Mouse (Mus musculus) kidney, postnatal 0 days (tissue): ENCODE results near the gene Ttyh1. TPM values are rescaled to one million over a fixed set of nuclear protein-coding genes. Genes with fewer than 3 reads are reported as not detected.
A peak's percentile ranks its signal among the peaks of the same experiment; 100 is the strongest.

Experiments
- ATAC-seq: fragments of 200-750 bp; cut with Nextera tagmentation; replicated peaks from 2 replicates; pipeline ENCODE4 v1.8.0; 2017; ENCODE audit warnings: low read depth, moderate number of reproducible peaks, moderate TSS enrichment, moderate library complexity; ENCODE audit not compliant: low FRiP score
- DNase-seq: peaks from one replicate; pipeline ENCODE4 v3.0.0-alpha.2; 2016; ENCODE audit warnings: low spot score
- H3K27ac ChIP-seq: fragments of 300-500 bp; sonication (generic); 2 replicates; pipeline ENCODE4 v1.5.1; 2014; ENCODE audit warnings: mild to moderate bottlenecking
- H3K27me3 ChIP-seq: fragments of 300-500 bp; sonication (generic); 2 replicates; pipeline ENCODE4 v1.6.1; 2014; ENCODE audit warnings: low read length, mixed read lengths; ENCODE audit not compliant: insufficient read depth
- H3K36me3 ChIP-seq: fragments of 300-500 bp; sonication (generic); 2 replicates; pipeline ENCODE4 v1.6.1; 2014; ENCODE audit warnings: low read length, mixed read lengths; ENCODE audit not compliant: insufficient read depth
- H3K4me1 ChIP-seq: fragments of 300-500 bp; sonication (generic); replicated peaks from 2 replicates; pipeline ENCODE4 v1.6.1; 2014; ENCODE audit warnings: antibody characterized with exemption, low read length, mixed read lengths; ENCODE audit not compliant: insufficient read depth
- H3K4me2 ChIP-seq: fragments of 300-500 bp; sonication (generic); 2 replicates; pipeline ENCODE4 v1.6.1; 2014; ENCODE audit warnings: mild to moderate bottlenecking, low read length, moderate library complexity, mixed read lengths
- H3K4me3 ChIP-seq: fragments of 300-500 bp; sonication (generic); replicated peaks from 2 replicates; pipeline ENCODE4 v1.5.1; 2014; ENCODE audit warnings: low read depth, low read length
- H3K9ac ChIP-seq: fragments of 300-500 bp; sonication (generic); 2 replicates; pipeline ENCODE4 v1.6.1; 2014; ENCODE audit warnings: low read depth, low read length
- H3K9me3 ChIP-seq: fragments of 300-500 bp; sonication (generic); replicated peaks from 2 replicates; pipeline ENCODE4 v1.6.1; 2016; ENCODE audit warnings: low read length, inconsistent platforms, mixed read lengths
- CTCF ChIP-seq: IDR thresholded peaks from 2 replicates; pipeline ENCODE4 v1.5.1; 2016; ENCODE audit warnings: antibody characterized with exemption, low read depth, mild to moderate bottlenecking, moderate library complexity
- WGBS: fragments of 180-500 bp; shearing (Covaris S2); extraction: QIAGEN DNeasy Blood & Tissue Kit; methylation state at CpG from one replicate; pipeline ENCODE4 v1.1.7; 2014; 5-methylcytosine and 5-hydroxymethylcytosine counted together
- polyA plus RNA-seq: library from polyadenylated mRNA; unstranded; fragments of >200 nt; fragmentation: Nextera tagmentation; extraction: Ambion mirVana; gene quantifications from 2 replicates; pipeline ENCODE4 v1.2.1, GENCODE M21; 2015

Gene Ttyh1
- polyA plus RNA-seq, 1 experiment from 2014 or later: 1.9 TPM

GRCm38 (mm10) chr7:4126992-4127785, 8.0 kb downstream of the Ttyh1 start:
- no peak overlapping the region for H3K4me3 ChIP-seq
- H3K4me2 ChIP-seq: no peak overlapping the region
- no peaks in the 10 kb centered on the region for H3K27me3 ChIP-seq
- H3K9me3 ChIP-seq: no peaks in the 10 kb centered on the region
- 86% methylated on average over 11 of the region's 11 CpGs for WGBS
- DNase-seq (no peak), ATAC-seq (no peak)
- no peak for TF ChIP-seq CTCF
- no peaks in the 10 kb centered on the region for H3K4me1 ChIP-seq
- H3K36me3 ChIP-seq: no peaks in the 10 kb centered on the region
- H3K27ac ChIP-seq: no peak overlapping the region
- no peak overlapping the region for H3K9ac ChIP-seq

- no peaks in the 10 kb centered on the region for H3K36me3 ChIP-seq
- WGBS: 83% methylated on average over 4 of the region's 4 CpGs
- no peaks in the 10 kb centered on the region for H3K9me3 ChIP-seq
- H3K27ac ChIP-seq: no peak overlapping the region
- TF ChIP-seq CTCF: no peak
- DNase-seq (no peak), ATAC-seq (no peak)
- no peak overlapping the region for H3K4me2 ChIP-seq
- no peaks in the 10 kb centered on the region for H3K4me1 ChIP-seq
- H3K9ac ChIP-seq: no peak overlapping the region
- H3K27me3 ChIP-seq: no peaks in the 10 kb centered on the region
- H3K4me3 ChIP-seq: no peak overlapping the region
These were observed 8.7 kb downstream of the Ttyh1 start for GRCm38 (mm10) chr7:4127894-4128293.

DNA sequence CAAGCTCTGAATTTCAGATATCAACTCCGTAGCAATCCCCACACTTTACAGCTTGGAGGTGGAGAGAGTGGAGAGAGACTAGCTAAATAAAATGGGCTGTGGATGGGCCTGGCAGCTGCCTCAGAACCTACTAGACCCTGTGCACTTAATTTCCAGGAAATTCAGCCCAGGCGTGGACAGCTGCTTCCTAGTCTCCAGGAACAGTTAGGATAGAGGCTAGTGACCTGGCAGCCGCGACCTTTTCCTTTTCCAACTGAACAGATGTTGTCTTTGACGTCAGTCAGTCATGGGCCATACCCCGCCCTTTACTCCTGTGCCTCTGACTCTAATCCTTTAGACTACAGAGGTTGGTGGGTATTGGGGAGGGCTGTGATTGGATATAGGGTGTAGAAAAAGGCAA, 9.7 kb downstream of the Ttyh1 start:
- H3K27me3 ChIP-seq: no peaks in the 10 kb centered on the region
- 56% methylated on average over 6 of the region's 6 CpGs for WGBS
- H3K4me2 ChIP-seq: no peak overlapping the region
- 0 out of 2 replicates have a peak overlapping the region, but pooled peaks have one; percentile 18 for H3K9ac ChIP-seq
- no peak overlapping the region for H3K4me3 ChIP-seq
- no peak for DNase-seq
- H3K4me1 ChIP-seq: no peaks in the 10 kb centered on the region
- no peak for ATAC-seq
- no peaks in the 10 kb centered on the region for H3K36me3 ChIP-seq
- no peaks in the 10 kb centered on the region for H3K9me3 ChIP-seq
- no peak overlapping the region for H3K27ac ChIP-seq
- no peak for TF ChIP-seq CTCF

DNA sequence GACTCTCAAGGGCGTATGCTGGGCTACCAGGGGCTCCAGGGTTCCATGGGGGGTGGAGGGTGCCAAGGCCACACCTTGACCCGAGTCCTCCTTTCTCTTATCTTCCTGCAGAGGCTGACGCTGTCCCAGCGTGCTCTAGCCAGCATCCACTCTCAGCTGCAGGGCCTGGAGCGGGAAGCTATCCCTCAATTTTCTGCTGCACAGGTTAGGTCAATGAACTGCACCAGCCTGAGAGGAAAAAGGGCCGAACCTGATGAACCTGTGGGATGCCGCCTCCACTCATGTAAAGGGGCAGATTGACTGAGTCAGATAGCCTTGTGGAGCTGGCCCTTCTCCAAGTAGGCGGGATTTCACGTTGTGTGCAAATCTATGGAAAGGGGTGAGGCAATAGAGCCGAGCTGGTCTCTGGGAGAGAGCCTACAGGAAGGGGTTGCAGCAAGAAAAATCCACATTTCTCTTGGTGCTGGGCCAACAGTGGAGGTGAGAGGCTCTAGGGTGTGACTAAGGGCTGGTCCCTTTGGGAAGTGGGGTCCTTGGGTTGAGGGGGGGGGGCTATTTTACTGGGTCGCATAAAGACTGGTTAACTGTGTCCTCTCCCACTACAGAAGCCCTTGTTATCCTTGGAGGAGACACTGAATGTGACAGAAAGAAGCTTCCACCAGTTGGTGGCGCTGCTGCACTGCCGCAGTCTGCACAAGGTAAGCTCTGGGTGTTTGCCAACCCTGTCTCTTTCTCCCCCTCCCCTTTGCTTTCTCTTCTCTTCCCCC, 11.7 kb downstream of the Ttyh1 start:
- no peaks in the 10 kb centered on the region for H3K27me3 ChIP-seq
- peak; percentile 92 for TF ChIP-seq CTCF
- DNase-seq: peak; percentile 91
- no peaks in the 10 kb centered on the region for H3K36me3 ChIP-seq
- H3K4me1 ChIP-seq: no peaks in the 10 kb centered on the region
- no peak overlapping the region for H3K27ac ChIP-seq
- no peak overlapping the region for H3K4me2 ChIP-seq
- no peaks in the 10 kb centered on the region for H3K9me3 ChIP-seq
- no peak overlapping the region for H3K9ac ChIP-seq
- 35% methylated on average over 13 of the region's 13 CpGs for WGBS
- ATAC-seq: peak; percentile 56; the same call in 1 of the 2 replicates
- H3K4me3 ChIP-seq: no peak overlapping the region

GRCm38 (mm10) chr7:4131964-4132363, 12.8 kb downstream of the Ttyh1 start:
- Histone ChIP-seq H3K27me3 (no peaks in the 10 kb centered on the region), H3K36me3 (no peaks in the 10 kb centered on the region), H3K4me1 (no peaks in the 10 kb centered on the region), H3K9ac (no peak overlapping the region), H3K4me2 (no peak overlapping the region), H3K27ac (no peak overlapping the region), H3K4me3 (no peak overlapping the region), H3K9me3 (no peaks in the 10 kb centered on the region)
- no peak for DNase-seq
- no peak for ATAC-seq
- TF ChIP-seq CTCF: no peak
- 89% methylated on average over 8 of the region's 8 CpGs for WGBS

DNA sequence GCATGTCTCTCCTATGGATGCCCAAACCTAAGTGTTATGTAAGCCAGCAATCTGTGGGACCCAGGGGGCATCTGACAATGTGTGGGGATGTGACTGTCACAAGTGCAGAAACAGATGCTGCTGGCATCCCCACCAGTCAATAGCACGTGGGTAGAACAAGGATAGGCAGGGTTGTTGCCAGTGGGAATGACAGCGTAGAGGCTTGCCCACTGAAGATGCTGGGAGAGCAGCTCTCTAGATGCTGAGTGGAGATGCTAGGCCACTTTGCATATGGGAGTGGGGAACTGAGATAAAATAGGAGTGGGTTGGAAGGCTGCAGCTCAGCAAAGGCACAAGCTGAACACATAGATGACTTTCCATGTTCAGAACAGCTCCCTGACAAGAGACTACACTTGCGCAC, 13.4 kb downstream of the Ttyh1 start:
- Histone ChIP-seq H3K4me3 (no peak overlapping the region), H3K36me3 (no peaks in the 10 kb centered on the region), H3K4me1 (peaks cover under 1% of the 10 kb centered on the region), H3K27me3 (no peaks in the 10 kb centered on the region), H3K9ac (no peak overlapping the region), H3K9me3 (no peaks in the 10 kb centered on the region), H3K4me2 (no peak overlapping the region), H3K27ac (no peak overlapping the region)
- 90% methylated on average over 3 of the region's 3 CpGs for WGBS
- DNase-seq (no peak), ATAC-seq (no peak)
- TF ChIP-seq CTCF: no peak
